Mouse (Mus musculus): ENCODE measurements around the gene Mboat1. TPM values are rescaled to one million over a fixed set of nuclear protein-coding genes. Genes with fewer than 3 reads are reported as not detected.

The Mboat1 gene
- polyA plus RNA-seq, 1 experiment from 2014 or later, result 29.4 TPM

GRCm38 (mm10) chr13:30186456-30186855 is 50.2 kb downstream of the Mboat1 start:
- Histone ChIP-seq H3K4me2 (no peak overlapping the region), H3K4me3 (no peak overlapping the region), H3K9me3 (no peaks in the 10 kb centered on the region), H3K27me3 (no peaks in the 10 kb centered on the region), H3K4me1 (0 out of 2 replicates have a peak, but pooled peaks cover 4% of the 10 kb centered on the region), H3K36me3 (no peaks in the 10 kb centered on the region), H3K27ac (peak overlapping the region; percentile 24; the same call in 1 of the 2 replicates), H3K9ac (no peak overlapping the region)
- ATAC-seq (ENCODE audit: borderline replicate concordance, extremely low read depth, low FRiP score, low TSS enrichment), result peak; percentile 69; the same call in 1 of the 2 replicates
- 64% methylated on average over 8 of the region's 8 CpGs for WGBS

- H3K9me3 ChIP-seq, result no peaks in the 10 kb centered on the region
- no peaks in the 10 kb centered on the region for H3K27me3 ChIP-seq
- H3K4me2 ChIP-seq, result no peak overlapping the region
- H3K4me3 ChIP-seq, result no peak overlapping the region
- no peak for ATAC-seq (ENCODE audit: borderline replicate concordance, extremely low read depth, low FRiP score, low TSS enrichment)
- peak overlapping the region; percentile 11; the same call in 1 of the 2 replicates for H3K27ac ChIP-seq
- H3K9ac ChIP-seq, result no peak overlapping the region
- WGBS, result 23% methylated on average over 3 of the region's 3 CpGs
- H3K4me1 ChIP-seq, result peaks cover 6% of the 10 kb centered on the region; the same call in 1 of the 2 replicates
- H3K36me3 ChIP-seq, result no peaks in the 10 kb centered on the region
Measured at GRCm38 (mm10) chr13:30192031-30192716, 55.9 kb downstream of the Mboat1 start.

- WGBS, result 58% methylated on average over 4 of the region's 4 CpGs
- Histone ChIP-seq H3K27me3 (no peaks in the 10 kb centered on the region), H3K9ac (no peak overlapping the region), H3K4me2 (no peak overlapping the region), H3K27ac (no peak overlapping the region), H3K4me3 (no peak overlapping the region), H3K9me3 (no peaks in the 10 kb centered on the region), H3K4me1 (peaks cover 13% of the 10 kb centered on the region), H3K36me3 (no peaks in the 10 kb centered on the region)
- ATAC-seq (ENCODE audit: borderline replicate concordance, extremely low read depth, low FRiP score, low TSS enrichment), result no peak
Measured at GRCm38 (mm10) chr13:30193363-30193762, 57.1 kb downstream of the Mboat1 start.

- peaks cover 18% of the 10 kb centered on the region for H3K4me1 ChIP-seq
- no peak for ATAC-seq (ENCODE audit: borderline replicate concordance, extremely low read depth, low FRiP score, low TSS enrichment)
- H3K4me2 ChIP-seq, result no peak overlapping the region
- no peak overlapping the region for H3K9ac ChIP-seq
- H3K4me3 ChIP-seq, result no peak overlapping the region
- 57% methylated on average over 3 of the region's 3 CpGs for WGBS
- no peak overlapping the region for H3K27ac ChIP-seq
- no peaks in the 10 kb centered on the region for H3K9me3 ChIP-seq
- H3K27me3 ChIP-seq, result no peaks in the 10 kb centered on the region
- no peaks in the 10 kb centered on the region for H3K36me3 ChIP-seq
Measured at GRCm38 (mm10) chr13:30194834-30195233, 58.5 kb downstream of the Mboat1 start.

GRCm38 (mm10) chr13:30196661-30197060 is 60.4 kb downstream of the Mboat1 start:
- 80% methylated on average over 8 of the region's 8 CpGs for WGBS
- H3K4me1 ChIP-seq, result peaks cover 18% of the 10 kb centered on the region
- H3K9me3 ChIP-seq, result no peaks in the 10 kb centered on the region
- no peak overlapping the region for H3K4me2 ChIP-seq
- no peaks in the 10 kb centered on the region for H3K27me3 ChIP-seq
- no peaks in the 10 kb centered on the region for H3K36me3 ChIP-seq
- no peak overlapping the region for H3K9ac ChIP-seq
- ATAC-seq (ENCODE audit: borderline replicate concordance, extremely low read depth, low FRiP score, low TSS enrichment), result no peak
- no peak overlapping the region for H3K27ac ChIP-seq
- H3K4me3 ChIP-seq, result no peak overlapping the region

- no peaks in the 10 kb centered on the region for H3K36me3 ChIP-seq
- H3K9me3 ChIP-seq, result no peaks in the 10 kb centered on the region
- H3K9ac ChIP-seq, result no peak overlapping the region
- H3K27me3 ChIP-seq, result no peaks in the 10 kb centered on the region
- H3K4me3 ChIP-seq, result no peak overlapping the region
- 75% methylated on average over 9 of the region's 9 CpGs for WGBS
- ATAC-seq (ENCODE audit: borderline replicate concordance, extremely low read depth, low FRiP score, low TSS enrichment), result no peak; the same call in 1 of the 2 replicates
- H3K4me1 ChIP-seq, result peaks cover 16% of the 10 kb centered on the region; the same call in 1 of the 2 replicates
- peak overlapping the region; percentile 33; the same call in 1 of the 2 replicates for H3K27ac ChIP-seq
- H3K4me2 ChIP-seq, result no peak overlapping the region
Measured at GRCm38 (mm10) chr13:30198101-30198570, 61.8 kb downstream of the Mboat1 start.

- H3K27ac ChIP-seq, result no peak overlapping the region
- H3K4me1 ChIP-seq, result peaks cover 14% of the 10 kb centered on the region; the same call in 1 of the 2 replicates
- H3K9me3 ChIP-seq, result no peaks in the 10 kb centered on the region
- WGBS, result 78% methylated on average over 4 of the region's 4 CpGs
- H3K4me2 ChIP-seq, result no peak overlapping the region
- H3K9ac ChIP-seq, result no peak overlapping the region
- H3K36me3 ChIP-seq, result no peaks in the 10 kb centered on the region
- no peak for ATAC-seq (ENCODE audit: borderline replicate concordance, extremely low read depth, low FRiP score, low TSS enrichment)
- no peaks in the 10 kb centered on the region for H3K27me3 ChIP-seq
- no peak overlapping the region for H3K4me3 ChIP-seq
Measured at GRCm38 (mm10) chr13:30199821-30200220, 63.5 kb downstream of the Mboat1 start.

- Histone ChIP-seq H3K9ac (no peak overlapping the region), H3K27ac (no peak overlapping the region), H3K4me3 (no peak overlapping the region), H3K27me3 (no peaks in the 10 kb centered on the region), H3K36me3 (no peaks in the 10 kb centered on the region), H3K9me3 (no peaks in the 10 kb centered on the region), H3K4me2 (no peak overlapping the region), H3K4me1 (peaks cover 12% of the 10 kb centered on the region; the same call in 1 of the 2 replicates)
- no peak for ATAC-seq (ENCODE audit: borderline replicate concordance, extremely low read depth, low FRiP score, low TSS enrichment)
- WGBS, result 96% methylated on average over 2 of the region's 2 CpGs
Measured at GRCm38 (mm10) chr13:30200737-30201136, 64.4 kb downstream of the Mboat1 start.

- ATAC-seq (ENCODE audit: borderline replicate concordance, extremely low read depth, low FRiP score, low TSS enrichment), result no peak
- Histone ChIP-seq H3K4me3 (no peak overlapping the region), H3K9me3 (no peaks in the 10 kb centered on the region), H3K4me1 (peaks cover 9% of the 10 kb centered on the region; the same call in 1 of the 2 replicates), H3K4me2 (no peak overlapping the region), H3K27me3 (no peaks in the 10 kb centered on the region), H3K36me3 (no peaks in the 10 kb centered on the region), H3K27ac (no peak overlapping the region), H3K9ac (no peak overlapping the region)
- WGBS, result 88% methylated on average over 2 of the region's 2 CpGs
Measured at GRCm38 (mm10) chr13:30203018-30203417, 66.7 kb downstream of the Mboat1 start.

GRCm38 (mm10) chr13:30208176-30208575 is 71.9 kb downstream of the Mboat1 start:
- no peak overlapping the region for H3K9ac ChIP-seq
- H3K27me3 ChIP-seq, result no peaks in the 10 kb centered on the region
- no peaks in the 10 kb centered on the region for H3K9me3 ChIP-seq
- H3K27ac ChIP-seq, result no peak overlapping the region
- ATAC-seq (ENCODE audit: borderline replicate concordance, extremely low read depth, low FRiP score, low TSS enrichment), result no peak
- no peak overlapping the region for H3K4me3 ChIP-seq
- H3K4me2 ChIP-seq, result no peak overlapping the region
- H3K36me3 ChIP-seq, result no peaks in the 10 kb centered on the region
- H3K4me1 ChIP-seq, result no peaks in the 10 kb centered on the region
- 82% methylated on average over 1 of the region's 1 CpGs for WGBS

- no peak for ATAC-seq (ENCODE audit: borderline replicate concordance, extremely low read depth, low FRiP score, low TSS enrichment)
- no peak overlapping the region for H3K4me3 ChIP-seq
- no peaks in the 10 kb centered on the region for H3K9me3 ChIP-seq
- WGBS, result 69% methylated on average over 9 of the region's 9 CpGs
- H3K4me2 ChIP-seq, result no peak overlapping the region
- H3K4me1 ChIP-seq, result no peaks in the 10 kb centered on the region
- no peak overlapping the region for H3K27ac ChIP-seq
- no peaks in the 10 kb centered on the region for H3K36me3 ChIP-seq
- H3K27me3 ChIP-seq, result no peaks in the 10 kb centered on the region
- H3K9ac ChIP-seq, result no peak overlapping the region
Measured at GRCm38 (mm10) chr13:30213276-30213675, 77.0 kb downstream of the Mboat1 start.

- Histone ChIP-seq H3K4me2 (no peak overlapping the region), H3K27ac (no peak overlapping the region), H3K9ac (no peak overlapping the region), H3K4me3 (no peak overlapping the region), H3K9me3 (no peaks in the 10 kb centered on the region), H3K4me1 (0 out of 2 replicates have a peak, but pooled peaks cover 11% of the 10 kb centered on the region), H3K27me3 (no peaks in the 10 kb centered on the region), H3K36me3 (no peaks in the 10 kb centered on the region)
- WGBS, result 81% methylated on average over 12 of the region's 12 CpGs
- no peak for ATAC-seq (ENCODE audit: borderline replicate concordance, extremely low read depth, low FRiP score, low TSS enrichment)
Measured at GRCm38 (mm10) chr13:30217588-30218371, 81.5 kb downstream of the Mboat1 start.
